Mouse (Mus musculus) myocyte (in vitro differentiated cells): Measurements from ENCODE around the gene Hist3h2ba. TPM values are rescaled to one million over a fixed set of nuclear protein-coding genes. Genes with fewer than 3 reads are reported as not detected.

Experiments used
- H3K27me3 ChIP-seq: one replicate; pipeline ENCODE4 v1.6.1; 2011; ENCODE audit not compliant: control insufficient read depth, insufficient read depth, insufficient read length
- H3K36me3 ChIP-seq: one replicate; pipeline ENCODE4 v1.6.1; 2011; ENCODE audit not compliant: control insufficient read depth, insufficient read depth
- H3K4me2 ChIP-seq: one replicate; pipeline ENCODE4 v1.6.1; 2011; ENCODE audit warnings: low read depth, control low read depth
- H3K4me3 ChIP-seq: one replicate; pipeline ENCODE4 v1.5.1; 2011; ENCODE audit warnings: mild to moderate bottlenecking, control low read depth, moderate library complexity
- H3K79me2 ChIP-seq: one replicate; pipeline ENCODE4 v1.6.1; 2011; ENCODE audit not compliant: control insufficient read depth, insufficient read depth
- H3ac ChIP-seq: one replicate; pipeline ENCODE4 v1.6.1; 2011; ENCODE audit not compliant: control insufficient read depth, insufficient read length
- CEBPB ChIP-seq: IDR thresholded peaks from 2 replicates; pipeline ENCODE4 v1.6.1; 2011; ENCODE audit warnings: mild to moderate bottlenecking, moderate library complexity; ENCODE audit not compliant: poor library complexity, insufficient read depth, severe bottlenecking
- E2F4 ChIP-seq: IDR thresholded peaks from one replicate; pipeline ENCODE4 v1.6.1; 2011; ENCODE audit warnings: mild to moderate bottlenecking, control low read depth, moderate library complexity; ENCODE audit not compliant: insufficient read depth
- MAX ChIP-seq: IDR thresholded peaks from one replicate; pipeline ENCODE4 v1.6.1; 2011; ENCODE audit warnings: low read depth, mild to moderate bottlenecking, control low read depth
- MYOD1 ChIP-seq, 3 experiments: IDR thresholded peaks; one replicate each; pipeline ENCODE4 v1.6.1; 2011; ENCODE audit warnings: control low read depth in 2 of 3, low read depth in 2 of 3, mild to moderate bottlenecking in 2 of 3, moderate library complexity in 1 of 3; ENCODE audit not compliant: insufficient read length in 2 of 3, control insufficient read depth in 1 of 3
- MYOG ChIP-seq, 3 experiments: IDR thresholded peaks; one replicate each; pipeline ENCODE4 v1.6.1; 2011; ENCODE audit warnings: control low read depth in 2 of 3, low read depth in 2 of 3, mild to moderate bottlenecking in 2 of 3; ENCODE audit not compliant: insufficient read length in 2 of 3, control insufficient read depth in 1 of 3, insufficient read depth in 1 of 3
- POLR2A ChIP-seq: IDR thresholded peaks from one replicate; pipeline ENCODE4 v1.6.1; 2011; ENCODE audit warnings: low read depth, mild to moderate bottlenecking, control low read depth, moderate library complexity; ENCODE audit not compliant: insufficient read length
- POLR2AphosphoS2 ChIP-seq: IDR thresholded peaks from one replicate; pipeline ENCODE4 v1.6.1; 2011; ENCODE audit warnings: low read depth, control low read depth; ENCODE audit not compliant: insufficient read length
- REST ChIP-seq: IDR thresholded peaks from one replicate; pipeline ENCODE4 v1.6.1; 2011; ENCODE audit warnings: mild to moderate bottlenecking, control low read depth, moderate library complexity; ENCODE audit not compliant: insufficient read depth, insufficient read length
- SRF ChIP-seq: IDR thresholded peaks from one replicate; pipeline ENCODE4 v1.6.1; 2011; ENCODE audit warnings: low read depth; ENCODE audit not compliant: control insufficient read depth, insufficient read length
- TCF12 ChIP-seq: IDR thresholded peaks from one replicate; pipeline ENCODE4 v1.6.1; 2011; ENCODE audit warnings: mild to moderate bottlenecking, control low read depth; ENCODE audit not compliant: poor library complexity, insufficient read depth, severe bottlenecking
- TCF3 ChIP-seq: IDR thresholded peaks from one replicate; pipeline ENCODE4 v1.6.1; 2011; ENCODE audit warnings: low read depth, control low read depth; ENCODE audit not compliant: insufficient read length
- USF1 ChIP-seq: IDR thresholded peaks from one replicate; pipeline ENCODE4 v1.6.1; 2011; ENCODE audit warnings: low read depth, mild to moderate bottlenecking, control low read depth, moderate library complexity
- polyA plus RNA-seq: library from polyadenylated mRNA; unstranded; fragments of >200 nt; fragmentation: generic; extraction: Trizol; gene quantifications from one replicate; pipeline ENCODE4 v1.2.1, GENCODE M21; 2012; ENCODE audit warnings: missing spikeins

Gene Hist3h2ba
- polyA plus RNA-seq, 1 experiment: 0.88 TPM

GRCm38 (mm10) chr11:58982471-58983097, 33.9 kb downstream of the Hist3h2ba start:
- H3K4me3 ChIP-seq: peak overlapping the region; percentile 3
- peaks cover 13% of the 10 kb centered on the region for H3K36me3 ChIP-seq
- peak overlapping the region; percentile 6 for H3K4me2 ChIP-seq
- TF ChIP-seq SRF: no peak
- peaks cover 36% of the 10 kb centered on the region for H3K79me2 ChIP-seq
- no peak overlapping the region for H3ac ChIP-seq
- H3K27me3 ChIP-seq: no peaks in the 10 kb centered on the region

- Histone ChIP-seq H3K4me3 (no peak overlapping the region), H3K27me3 (no peaks in the 10 kb centered on the region), H3K4me2 (no peak overlapping the region), H3K36me3 (peaks cover 15% of the 10 kb centered on the region), H3ac (no peak overlapping the region), H3K79me2 (peaks cover 26% of the 10 kb centered on the region)
- TF ChIP-seq POLR2AphosphoS2: no peak
- no peak for TF ChIP-seq MYOD1 (IDR thresholded peaks at IDR 0.05; ENCODE audit: control insufficient read depth in 1 of 3, insufficient read length in 2 of 3, low read depth in 2 of 3)
- no peak for TF ChIP-seq MYOG (IDR thresholded peaks at IDR 0.05; ENCODE audit: control insufficient read depth in 1 of 3, insufficient read depth in 1 of 3, insufficient read length in 2 of 3, low read depth in 2 of 3)
- TF ChIP-seq REST: no peak
- no peak for TF ChIP-seq MAX
- no peak for TF ChIP-seq E2F4
- no peak for TF ChIP-seq POLR2A
- no peak for TF ChIP-seq TCF12
- TF ChIP-seq USF1: no peak
- TF ChIP-seq SRF: no peak
- TF ChIP-seq CEBPB: no peak
- no peak for TF ChIP-seq TCF3
Observed at GRCm38 (mm10) chr11:58983691-58984341, 35.1 kb downstream of the Hist3h2ba start.

- H3K4me3 ChIP-seq: no peak overlapping the region
- peaks cover 18% of the 10 kb centered on the region for H3K79me2 ChIP-seq
- H3K36me3 ChIP-seq: peaks cover 18% of the 10 kb centered on the region
- no peak overlapping the region for H3ac ChIP-seq
- H3K4me2 ChIP-seq: no peak overlapping the region
- H3K27me3 ChIP-seq: no peaks in the 10 kb centered on the region
- no peak for TF ChIP-seq POLR2AphosphoS2
- TF ChIP-seq MYOD1 (IDR thresholded peaks at IDR 0.05; ENCODE audit: control insufficient read depth in 1 of 3, insufficient read length in 2 of 3, low read depth in 2 of 3): no peak
- no peak for TF ChIP-seq CEBPB
- TF ChIP-seq MAX: no peak
- no peak for TF ChIP-seq POLR2A
- no peak for TF ChIP-seq REST
- no peak for TF ChIP-seq SRF
- TF ChIP-seq TCF3: no peak
- no peak for TF ChIP-seq USF1
- no peak for TF ChIP-seq MYOG (IDR thresholded peaks at IDR 0.05; ENCODE audit: control insufficient read depth in 1 of 3, insufficient read depth in 1 of 3, insufficient read length in 2 of 3, low read depth in 2 of 3)
- TF ChIP-seq TCF12: no peak
- TF ChIP-seq E2F4: no peak
Observed at GRCm38 (mm10) chr11:58984657-58985056, 35.9 kb downstream of the Hist3h2ba start.

DNA sequence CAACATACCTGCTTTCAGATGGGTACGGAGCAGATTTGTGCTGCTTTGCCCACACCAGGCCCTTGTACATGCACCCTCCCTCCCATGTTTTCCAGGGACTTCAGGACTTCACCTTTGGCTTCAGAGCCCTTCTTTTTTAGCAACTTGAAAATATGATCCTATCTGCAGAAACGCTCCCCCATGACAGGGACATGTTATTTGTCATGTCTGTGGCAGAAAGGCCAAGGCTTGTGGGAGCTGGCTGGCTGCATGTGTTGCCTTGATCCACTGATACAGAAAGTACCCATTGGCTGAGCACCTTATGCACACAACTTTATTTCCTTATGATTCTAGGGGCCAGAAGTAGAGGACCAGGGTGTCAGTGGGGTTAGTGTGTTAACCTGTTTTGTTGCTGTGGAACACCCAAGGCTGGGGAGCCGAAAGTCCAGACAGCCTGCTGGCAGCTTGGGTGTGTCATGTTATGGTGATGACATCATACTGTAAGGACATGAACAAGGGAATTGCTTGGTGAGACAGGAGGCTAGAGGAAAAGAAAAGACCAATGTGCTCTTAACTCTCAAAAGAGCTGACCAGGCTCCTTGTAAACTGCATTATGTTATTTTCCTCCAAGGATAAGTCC, 36.7 kb downstream of the Hist3h2ba start:
- Histone ChIP-seq H3K27me3 (no peaks in the 10 kb centered on the region), H3K4me3 (no peak overlapping the region), H3K4me2 (no peak overlapping the region), H3ac (no peak overlapping the region), H3K36me3 (peaks cover 18% of the 10 kb centered on the region), H3K79me2 (peaks cover 10% of the 10 kb centered on the region)
- TF ChIP-seq SRF: no peak

DNA sequence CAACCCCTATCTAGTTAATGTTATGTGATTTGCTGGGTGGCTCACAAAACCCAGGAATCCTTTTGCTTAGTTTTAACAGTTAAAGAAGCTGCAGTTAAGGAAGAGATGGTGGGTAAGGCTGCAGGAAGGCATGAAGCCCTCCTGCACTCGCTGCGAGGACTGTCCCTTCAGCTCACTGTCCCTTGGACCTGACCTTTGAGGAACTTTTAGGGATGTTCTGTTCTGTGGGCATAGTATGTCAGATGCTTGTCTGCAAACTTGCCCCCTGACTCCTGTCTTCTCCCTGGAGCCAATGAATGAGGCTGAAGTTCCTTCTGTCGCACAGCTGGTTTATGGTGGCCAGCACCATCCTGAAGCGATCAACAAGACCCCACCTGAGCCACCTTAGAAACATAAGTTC, 40.4 kb downstream of the Hist3h2ba start:
- Histone ChIP-seq H3ac (no peak overlapping the region), H3K36me3 (peaks cover 9% of the 10 kb centered on the region), H3K4me2 (no peak overlapping the region), H3K79me2 (no peaks in the 10 kb centered on the region), H3K4me3 (no peak overlapping the region), H3K27me3 (no peaks in the 10 kb centered on the region)
- TF ChIP-seq CEBPB: no peak
- no peak for TF ChIP-seq USF1
- no peak for TF ChIP-seq POLR2AphosphoS2
- TF ChIP-seq E2F4: no peak
- TF ChIP-seq TCF3: no peak
- TF ChIP-seq TCF12: no peak
- TF ChIP-seq SRF: no peak
- no peak for TF ChIP-seq MYOG (IDR thresholded peaks at IDR 0.05; ENCODE audit: control insufficient read depth in 1 of 3, insufficient read depth in 1 of 3, insufficient read length in 2 of 3, low read depth in 2 of 3)
- TF ChIP-seq POLR2A: no peak
- no peak for TF ChIP-seq MAX
- TF ChIP-seq MYOD1 (IDR thresholded peaks at IDR 0.05; ENCODE audit: control insufficient read depth in 1 of 3, insufficient read length in 2 of 3, low read depth in 2 of 3): no peak
- TF ChIP-seq REST: no peak
